Mouse (Mus musculus) left cerebral cortex, postnatal 14 days (tissue): Measurements from ENCODE around the gene Eif3c. TPM values are rescaled to one million over a fixed set of nuclear protein-coding genes. Genes with fewer than 3 reads are reported as not detected.

Source experiments
- DNase-seq, 2 experiments: peaks; one replicate each; pipeline ENCODE4 v3.0.0; 2021 to 2022; ENCODE audit warnings: low spot score in 2 of 2, mixed read lengths in 1 of 2
- intact Hi-C: fragments of 180-260 bp; cut with DNase I; formaldehyde crosslinking; loops from one replicate; pipeline ENCODE4 v1.15.1; 2025
- total RNA-seq, 2 experiments: library from RNA; stranded (reverse); gene quantifications; 2 replicates each; pipeline ENCODE4 v1.2.3; 2021

Gene Eif3c
- total RNA-seq, 2 experiments from 2014 or later = 182 to 186 TPM

- DNase-seq = peak in 1 of 2 experiments; percentile 50
- intact Hi-C loops = no loop called here
These were observed 13.0 kb upstream of the Eif3c start for GRCm38 (mm10) chr7:126579172-126579571.

GRCm38 (mm10) chr7:126576946-126577345 is 10.7 kb upstream of the Eif3c start:
- peak; percentile 48 to 63 for DNase-seq
- intact Hi-C loops = no loop called here

- intact Hi-C loops = loop anchor here (5.0 kb wide), 1 partner anchor 132 kb away; the partner anchor contains the start of genes Bola2 and Slx1b
- no peak for DNase-seq
These were observed 518 bp downstream of the Eif3c start for GRCm38 (mm10) chr7:126565693-126566092.

GRCm38 (mm10) chr7:126556635-126557034 is 9.6 kb downstream of the Eif3c start:
- DNase-seq = no peak
- intact Hi-C loops = loop anchor here (5.0 kb wide), 1 partner anchor 64 kb away; no protein-coding TSS in a partner anchor

GRCm38 (mm10) chr7:126554796-126555195 is 11.4 kb downstream of the Eif3c start:
- no peak for DNase-seq
- intact Hi-C loops = loop anchor here (5.0 kb wide), 1 partner anchor 62 kb away; no protein-coding TSS in a partner anchor

GRCm38 (mm10) chr7:126545631-126546030 is 20.6 kb downstream of the Eif3c start:
- DNase-seq = no peak
- intact Hi-C loops = no loop called here

- intact Hi-C loops = no loop called here
These were observed 24.6 kb downstream of the Eif3c start for GRCm38 (mm10) chr7:126541661-126542060.

GRCm38 (mm10) chr7:126537820-126538585 is 28.2 kb downstream of the Eif3c start:
- peak; percentile 18 to 72 for DNase-seq

More at GRCm38 (mm10) chr7:126541661-126542060, 24.6 kb downstream of the Eif3c start:
- DNase-seq = no peak

GRCm38 (mm10) chr7:126536466-126536865 is 29.7 kb downstream of the Eif3c start:
- intact Hi-C loops = no loop called here

More at GRCm38 (mm10) chr7:126537820-126538585, 28.2 kb downstream of the Eif3c start:
- intact Hi-C loops = no loop called here

GRCm38 (mm10) chr7:126535766-126536165 is 30.4 kb downstream of the Eif3c start:
- no peak for DNase-seq
- intact Hi-C loops = no loop called here

More at GRCm38 (mm10) chr7:126536466-126536865, 29.7 kb downstream of the Eif3c start:
- DNase-seq = no peak

GRCm38 (mm10) chr7:126533434-126533833 is 32.8 kb downstream of the Eif3c start:
- DNase-seq = no peak
- intact Hi-C loops = no loop called here

- DNase-seq = peak; percentile 58 to 67
These were observed 38.0 kb downstream of the Eif3c start for GRCm38 (mm10) chr7:126528166-126528577.

GRCm38 (mm10) chr7:126523316-126523715 is 42.9 kb downstream of the Eif3c start:
- no peak for DNase-seq
- intact Hi-C loops = no loop called here

More at GRCm38 (mm10) chr7:126528166-126528577, 38.0 kb downstream of the Eif3c start:
- intact Hi-C loops = loop anchor here (1.0 to 5.0 kb wide), 3 partner anchors 47 to 206 kb away; partner anchors contain the start of gene Nfatc2ip

GRCm38 (mm10) chr7:126519513-126519912 is 46.7 kb downstream of the Eif3c start:
- DNase-seq = peak; percentile 41 to 52
- intact Hi-C loops = no loop called here

- intact Hi-C loops = no loop called here
- DNase-seq = no peak
These were observed 47.8 kb downstream of the Eif3c start for GRCm38 (mm10) chr7:126518261-126518941.

- no peak for DNase-seq
- intact Hi-C loops = no loop called here
These were observed 54.9 kb downstream of the Eif3c start for GRCm38 (mm10) chr7:126511287-126511686.

- intact Hi-C loops = no loop called here
- DNase-seq = no peak
These were observed 59.0 kb downstream of the Eif3c start for GRCm38 (mm10) chr7:126507126-126507778.

GRCm38 (mm10) chr7:126504913-126505312 is 61.3 kb downstream of the Eif3c start:
- intact Hi-C loops = no loop called here
- no peak for DNase-seq

- DNase-seq = peak; percentile 99
- intact Hi-C loops = loop anchor here (2.0 kb wide), 1 partner anchor 17 kb away; the partner anchor contains the start of gene Tufm
These were observed 62.8 kb downstream of the Eif3c start, which contains the start of gene Atxn2l for GRCm38 (mm10) chr7:126503273-126503878. Gene Atxn2l, minus strand, starts transcription at chr7:126503437.
